Mouse (Mus musculus) embryonic fibroblast, embryonic 13.5 days (primary cell): ENCODE data around the gene Thada.

Experiments
- CTCF ChIP-seq: IDR thresholded peaks from 2 replicates; pipeline ENCODE4 v1.5.1; 2011; ENCODE audit warnings: mild to moderate bottlenecking, control low read depth, low read length, moderate library complexity, borderline replicate concordance; ENCODE audit not compliant: insufficient read depth
- POLR2A ChIP-seq: IDR thresholded peaks from 2 replicates; pipeline ENCODE4 v1.6.1; 2011; ENCODE audit warnings: low read depth, mild to moderate bottlenecking, control low read depth, low read length, moderate library complexity

GRCm38 (mm10) chr17:84313494-84313893, 152.5 kb downstream of the Thada start:
- no peak for TF ChIP-seq CTCF
- TF ChIP-seq POLR2A: no peak
